Mouse (Mus musculus): ENCODE data around the gene Myh7. TPM values are rescaled to one million over a fixed set of nuclear protein-coding genes. Genes with fewer than 3 reads are reported as not detected.
"Not testable (repeated sequence)": the region's sequence is repeated elsewhere in the genome, so short reads cannot be mapped to it uniquely, and the experiment has no call there.

Myh7 gene
- polyA plus RNA-seq, 1 experiment: 13.3 TPM

DNA sequence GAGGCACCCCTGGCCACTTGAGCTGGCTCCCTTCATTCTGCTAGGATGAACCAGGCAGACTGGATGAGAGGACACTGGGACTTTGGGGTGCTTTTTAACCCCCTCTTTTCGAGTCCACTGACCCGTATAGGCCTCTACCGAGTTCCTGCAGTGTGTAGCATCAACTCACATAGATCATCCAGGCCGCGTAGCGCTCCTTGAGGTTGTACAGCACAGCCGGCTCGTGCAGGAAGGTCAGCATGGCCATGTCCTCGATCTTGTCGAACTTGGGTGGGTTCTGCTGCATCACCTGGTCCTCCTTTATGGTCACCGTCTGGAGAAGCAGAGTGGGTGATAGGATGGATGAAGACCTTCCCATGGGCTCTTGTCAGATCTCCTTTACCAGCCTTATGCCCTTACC, 30.7 kb downstream of the Myh7 start:
- DNase-seq: no peak
- Histone ChIP-seq H3K4me3 (replicated peaks; ENCODE audit: extremely low read depth, low read depth, low read length) (no peak overlapping the region), H3K4me1 (ENCODE audit: control insufficient read depth, insufficient read depth, low read length) (no peaks in the 10 kb centered on the region)
- 88% methylated on average over 11 of the region's 11 CpGs for WGBS
- no peak for TF ChIP-seq CTCF (IDR thresholded peaks at IDR 0.05; ENCODE audit: insufficient read depth, low read length)

DNA sequence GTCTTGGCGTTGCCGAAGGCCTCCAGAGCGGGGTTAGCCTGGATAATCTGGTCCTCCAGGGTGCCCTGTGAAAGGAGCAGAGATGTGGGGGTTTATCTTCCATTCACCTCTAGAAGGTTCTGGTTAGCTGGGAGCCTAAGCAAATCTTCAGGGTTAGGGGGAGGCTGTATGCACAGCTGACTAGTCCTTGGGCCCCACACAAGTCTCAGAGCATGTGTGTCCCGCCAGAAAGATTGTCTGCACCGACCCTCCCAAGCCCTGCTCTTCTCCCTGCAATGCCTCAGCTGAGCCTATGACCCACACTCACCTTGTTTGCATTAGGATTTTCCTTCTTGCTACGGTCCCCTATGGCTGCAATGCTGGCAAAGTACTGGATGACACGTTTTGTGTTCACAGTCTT, 31.7 kb downstream of the Myh7 start:
- WGBS: 80% methylated on average over 7 of the region's 7 CpGs

DNA sequence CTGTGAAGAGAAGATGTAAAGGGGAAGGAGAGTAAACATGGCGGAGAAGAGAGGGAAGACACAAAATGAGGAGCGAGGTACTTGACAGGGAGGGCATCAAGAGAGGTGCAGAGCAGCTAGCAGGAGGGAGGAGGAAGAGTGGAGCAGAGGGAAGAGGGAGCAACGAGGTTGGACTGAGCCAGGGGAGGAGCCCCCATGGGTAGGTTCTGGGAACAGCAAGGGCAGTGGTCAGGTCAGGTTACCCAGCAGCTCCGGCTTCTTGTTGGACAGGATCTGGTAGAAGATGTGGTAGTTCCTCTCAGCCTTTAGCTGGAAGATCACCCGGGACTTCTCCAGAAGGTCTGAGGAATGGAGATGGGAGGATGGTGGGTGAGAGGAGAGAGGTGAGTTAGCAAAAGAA, 32.9 kb downstream of the Myh7 start:
- no peaks in the 10 kb centered on the region for H3K4me1 ChIP-seq (ENCODE audit: control insufficient read depth, insufficient read depth, low read length)
- 73% methylated on average over 5 of the region's 5 CpGs for WGBS
- no peak for TF ChIP-seq CTCF (IDR thresholded peaks at IDR 0.05; ENCODE audit: insufficient read depth, low read length)
- H3K4me3 ChIP-seq (replicated peaks; ENCODE audit: extremely low read depth, low read depth, low read length): no peak overlapping the region
- DNase-seq: no peak

More for the DNA sequence above, 31.7 kb downstream of the Myh7 start:
- no peaks in the 10 kb centered on the region for H3K4me1 ChIP-seq (ENCODE audit: control insufficient read depth, insufficient read depth, low read length)
- no peak overlapping the region for H3K4me3 ChIP-seq (replicated peaks; ENCODE audit: extremely low read depth, low read depth, low read length)
- no peak for TF ChIP-seq POLR2A (IDR thresholded peaks at IDR 0.05; ENCODE audit: borderline replicate concordance, extremely low read depth, low read depth, low read length)
- no peak for TF ChIP-seq CTCF (IDR thresholded peaks at IDR 0.05; ENCODE audit: insufficient read depth, low read length)
- no peak for DNase-seq

DNA sequence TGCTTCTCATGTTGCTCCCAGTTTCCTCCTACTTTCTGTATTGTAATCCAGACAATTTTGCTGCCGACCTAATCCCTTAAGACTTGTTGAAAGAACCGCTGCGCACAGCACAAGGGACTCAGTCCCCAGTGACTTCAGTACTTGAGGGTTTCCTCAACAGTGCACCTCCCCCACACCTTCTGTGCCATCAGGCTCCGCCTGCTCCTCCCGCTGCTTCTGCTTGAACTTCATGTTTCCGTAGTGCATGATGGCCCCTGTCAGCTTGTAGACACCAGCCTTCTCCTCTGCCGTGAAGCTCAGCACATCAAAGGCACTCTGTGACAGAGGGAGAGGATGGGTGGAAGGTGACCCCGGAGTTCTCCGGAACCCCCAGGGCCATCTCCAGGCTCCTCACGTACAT, 33.7 kb downstream of the Myh7 start:
- WGBS: 51% methylated on average over 10 of the region's 10 CpGs

DNA sequence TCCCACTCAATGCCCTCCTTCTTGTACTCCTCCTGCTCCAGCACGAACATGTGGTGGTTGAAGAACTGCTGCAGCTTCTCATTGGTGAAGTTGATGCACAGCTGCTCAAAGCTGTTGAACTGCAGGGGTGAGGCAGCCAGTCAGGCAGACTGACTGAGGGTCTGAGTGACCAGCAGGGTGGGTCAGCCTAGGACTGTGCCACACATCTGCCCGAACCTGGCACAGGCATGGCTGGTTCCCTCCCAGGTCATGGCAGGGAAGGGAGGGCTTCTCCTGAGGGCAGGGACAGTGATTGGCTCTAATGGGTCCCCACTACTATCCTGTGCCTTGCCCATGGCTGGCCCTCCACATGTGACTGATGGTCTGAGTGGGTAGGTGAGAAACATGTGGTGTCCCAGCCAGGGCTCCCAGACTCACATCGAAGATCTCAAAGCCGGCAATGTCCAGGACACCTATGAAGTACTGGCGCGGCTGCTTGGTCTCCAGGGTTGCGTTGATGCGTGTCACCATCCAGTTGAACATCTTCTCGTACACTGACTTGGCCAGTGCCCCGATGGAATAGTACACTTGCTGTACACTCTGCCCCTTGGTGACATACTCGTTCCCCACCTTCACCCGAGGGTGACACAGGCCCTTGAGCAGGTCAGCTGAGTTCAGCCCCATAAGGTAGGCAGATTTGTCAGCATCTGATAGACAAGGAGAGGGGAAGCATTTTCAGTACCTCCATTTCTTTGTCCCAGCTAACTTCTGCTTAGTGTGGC, 34.4 kb downstream of the Myh7 start:
- DNase-seq: not testable (repeated sequence)

More for the DNA sequence above, 33.7 kb downstream of the Myh7 start:
- no peak overlapping the region for H3K4me3 ChIP-seq (replicated peaks; ENCODE audit: extremely low read depth, low read depth, low read length)
- H3K4me1 ChIP-seq (ENCODE audit: control insufficient read depth, insufficient read depth, low read length): no peaks in the 10 kb centered on the region
- TF ChIP-seq POLR2A (IDR thresholded peaks at IDR 0.05; ENCODE audit: borderline replicate concordance, extremely low read depth, low read depth, low read length) (no peak), CTCF (IDR thresholded peaks at IDR 0.05; ENCODE audit: insufficient read depth, low read length) (no peak)
- DNase-seq: no peak

DNA sequence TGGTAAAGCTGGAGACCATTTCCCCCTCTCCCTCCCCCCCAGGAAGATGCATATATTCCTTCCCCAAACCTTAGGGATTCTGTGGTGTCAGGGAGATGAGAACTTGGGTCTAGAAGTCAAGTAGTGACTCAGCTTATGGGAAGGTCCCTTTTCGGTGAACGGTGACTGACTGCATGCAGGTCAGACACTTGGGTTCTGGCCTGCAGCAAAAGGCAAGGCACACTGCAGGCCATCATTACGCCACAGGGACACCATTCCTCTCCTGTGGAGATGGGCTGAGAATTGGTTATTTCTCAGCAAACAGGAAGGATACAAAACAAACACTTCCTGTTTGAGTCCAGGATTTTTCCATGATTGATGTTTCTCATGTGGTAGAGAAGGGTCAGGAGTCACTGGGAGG, 35.2 kb downstream of the Myh7 start:
- DNase-seq: no peak
- whole genome bisulfite sequencing: 74% methylated on average over 3 of the region's 3 CpGs
- no peaks in the 10 kb centered on the region for H3K4me1 ChIP-seq (ENCODE audit: control insufficient read depth, insufficient read depth, low read length)
- no peak overlapping the region for H3K4me3 ChIP-seq (replicated peaks; ENCODE audit: extremely low read depth, low read depth, low read length)
- no peak for TF ChIP-seq POLR2A (IDR thresholded peaks at IDR 0.05; ENCODE audit: borderline replicate concordance, extremely low read depth, low read depth, low read length)
- TF ChIP-seq CTCF (IDR thresholded peaks at IDR 0.05; ENCODE audit: insufficient read depth, low read length): no peak

More for the DNA sequence above, 34.4 kb downstream of the Myh7 start:
- not testable (repeated sequence) for H3K4me3 ChIP-seq (replicated peaks; ENCODE audit: extremely low read depth, low read depth, low read length); H3K4me1 ChIP-seq (ENCODE audit: control insufficient read depth, insufficient read depth, low read length)
- 86% methylated on average over 12 of the region's 12 CpGs for WGBS

DNA sequence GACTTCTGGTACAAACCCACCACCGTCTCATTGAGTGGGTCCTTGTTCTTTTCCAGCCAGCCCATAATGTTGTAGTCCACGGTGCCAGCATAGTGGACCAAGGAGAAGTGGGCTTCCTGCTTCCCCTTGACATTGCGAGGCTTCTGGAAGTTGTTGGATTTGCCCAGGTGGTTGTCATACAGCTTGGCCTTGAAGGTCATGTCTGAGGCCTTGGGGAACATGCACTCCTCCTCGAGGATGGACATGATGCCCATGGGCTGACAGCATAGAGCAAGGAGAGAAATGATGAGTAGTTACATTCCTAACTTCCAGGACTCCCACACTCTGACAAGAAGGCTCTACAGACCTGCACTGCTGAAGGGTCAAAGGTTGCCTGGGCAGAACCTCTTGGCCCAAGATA, 35.9 kb downstream of the Myh7 start:
- WGBS: 77% methylated on average over 4 of the region's 4 CpGs
- DNase-seq: no peak
- H3K4me1 ChIP-seq (ENCODE audit: control insufficient read depth, insufficient read depth, low read length): no peaks in the 10 kb centered on the region
- H3K4me3 ChIP-seq (replicated peaks; ENCODE audit: extremely low read depth, low read depth, low read length): no peak overlapping the region
- TF ChIP-seq POLR2A (IDR thresholded peaks at IDR 0.05; ENCODE audit: borderline replicate concordance, extremely low read depth, low read depth, low read length): no peak
- no peak for TF ChIP-seq CTCF (IDR thresholded peaks at IDR 0.05; ENCODE audit: insufficient read depth, low read length)

DNA sequence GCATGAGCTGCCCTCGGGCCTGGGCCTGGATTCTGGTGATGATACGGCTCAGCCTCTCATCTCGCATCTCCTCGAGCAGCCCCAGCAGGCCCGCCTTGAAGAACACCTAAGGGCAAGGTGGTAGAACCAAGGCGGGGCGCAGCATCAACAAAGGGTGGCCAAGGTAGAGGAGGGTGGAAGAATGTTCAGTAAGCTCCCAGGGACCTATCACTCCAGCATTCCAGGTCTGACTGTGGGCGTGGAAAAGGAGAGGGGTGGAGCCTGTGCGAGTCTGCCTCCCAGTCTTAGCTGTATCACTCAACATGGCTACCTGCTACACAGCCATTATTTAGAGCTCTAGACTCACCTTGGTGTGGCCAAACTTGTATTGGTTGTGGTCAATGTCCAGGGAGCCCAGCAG, 37.9 kb downstream of the Myh7 start:
- no peak for TF ChIP-seq CTCF (IDR thresholded peaks at IDR 0.05; ENCODE audit: insufficient read depth, low read length)
- TF ChIP-seq POLR2A (IDR thresholded peaks at IDR 0.05; ENCODE audit: borderline replicate concordance, extremely low read depth, low read depth, low read length): no peak
- Histone ChIP-seq H3K4me3 (replicated peaks; ENCODE audit: extremely low read depth, low read depth, low read length) (no peak overlapping the region), H3K4me1 (ENCODE audit: control insufficient read depth, insufficient read depth, low read length) (no peaks in the 10 kb centered on the region)
- no peak for DNase-seq
- WGBS: 83% methylated on average over 9 of the region's 9 CpGs

DNA sequence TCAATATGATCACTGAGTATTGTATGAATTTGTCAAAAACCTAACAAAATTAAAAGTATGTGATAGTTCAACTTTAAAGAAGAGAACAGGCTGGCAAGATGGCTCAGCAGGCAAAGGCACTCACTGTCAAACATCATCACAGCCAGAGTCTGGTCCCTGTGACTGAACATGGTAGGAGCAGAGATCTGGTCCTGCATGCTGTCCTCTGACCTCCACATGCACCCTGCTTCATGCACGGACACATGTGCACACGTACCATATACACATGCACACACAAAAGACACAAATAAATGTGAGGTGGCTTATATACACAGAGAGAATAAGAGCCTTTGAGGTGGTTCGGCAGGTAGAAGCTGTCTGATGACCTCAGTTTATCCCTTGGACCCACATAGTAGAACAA, 38.9 kb downstream of the Myh7 start:
- TF ChIP-seq POLR2A (IDR thresholded peaks at IDR 0.05; ENCODE audit: borderline replicate concordance, extremely low read depth, low read depth, low read length): no peak
- TF ChIP-seq CTCF (IDR thresholded peaks at IDR 0.05; ENCODE audit: insufficient read depth, low read length): no peak
- no peak overlapping the region for H3K4me3 ChIP-seq (replicated peaks; ENCODE audit: extremely low read depth, low read depth, low read length)
- no peaks in the 10 kb centered on the region for H3K4me1 ChIP-seq (ENCODE audit: control insufficient read depth, insufficient read depth, low read length)
- WGBS: 64% methylated on average over 3 of the region's 3 CpGs
- DNase-seq: no peak

DNA sequence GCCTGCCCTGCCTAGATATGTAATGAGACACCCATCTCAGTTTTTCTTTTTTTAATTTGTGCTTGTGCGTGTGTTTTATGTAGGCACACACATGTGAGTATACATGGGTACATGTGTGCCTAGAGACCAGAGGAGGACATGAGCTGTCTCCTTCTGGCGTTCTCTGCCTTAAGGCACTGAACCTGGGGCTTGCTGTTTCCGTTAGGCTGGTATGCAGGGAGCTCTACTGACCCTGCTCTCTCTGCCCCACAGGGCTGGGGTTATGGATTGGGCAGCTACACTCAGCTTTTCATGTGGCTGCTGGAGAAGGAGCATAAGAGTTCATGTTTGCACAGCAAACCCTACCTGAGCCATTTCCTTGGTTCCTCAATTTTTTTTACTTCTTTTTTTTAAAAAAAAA, 40.0 kb downstream of the Myh7 start:
- Histone ChIP-seq H3K4me1 (ENCODE audit: control insufficient read depth, insufficient read depth, low read length) (no peaks in the 10 kb centered on the region), H3K4me3 (replicated peaks; ENCODE audit: extremely low read depth, low read depth, low read length) (no peak overlapping the region)
- no peak for TF ChIP-seq POLR2A (IDR thresholded peaks at IDR 0.05; ENCODE audit: borderline replicate concordance, extremely low read depth, low read depth, low read length)
- no peak for TF ChIP-seq CTCF (IDR thresholded peaks at IDR 0.05; ENCODE audit: insufficient read depth, low read length)
- DNase-seq: no peak
- 82% methylated on average over 3 of the region's 3 CpGs for WGBS
